Mouse (Mus musculus) adrenal gland, postnatal 25 days (tissue): ENCODE data around the gene Maz. TPM values are rescaled to one million over a fixed set of nuclear protein-coding genes. Genes with fewer than 3 reads are reported as not detected.

Source experiments
- microRNA-seq, 2 experiments: library from miRNA; unstranded; fragments of <30 nt; microRNA quantifications; one replicate each; pipeline ENCODE4 v1.2.0; 2021
- total RNA-seq: library from RNA; stranded (reverse); gene quantifications from 2 replicates; pipeline ENCODE4 v1.2.3, GENCODE M21; 2021

The Maz gene
- total RNA-seq, 1 experiment from 2014 or later: 171 TPM

Small RNAs within 50 kb of the gene (microRNA-seq; reads per million reads assigned to microRNA genes)
- gene Gm44343: 0 reads per million in 2 experiments

Other genes with a start within 250 kb of the Maz start
- 0.67 and 1.6 TPM in 2 replicates for gene Tbx6, start 245.6 kb downstream of the Maz start, total RNA-seq
- 91.5 and 101 TPM in 2 replicates for gene Ppp4c, start 234.5 kb downstream of the Maz start, total RNA-seq
- gene Fam57b, start 229.4 kb downstream of the Maz start, total RNA-seq: 17.2 and 17.3 TPM in 2 replicates
- gene 4930451I11Rik, start 195.4 kb downstream of the Maz start, total RNA-seq: not detected in 2 replicates
- 0.52 and 1.9 TPM in 2 replicates for gene Doc2a, start 179.6 kb downstream of the Maz start, total RNA-seq
- 23.2 and 39.1 TPM in 2 replicates for gene Hirip3, start 165.1 kb downstream of the Maz start, total RNA-seq
- 44.4 and 50.5 TPM in 2 replicates for gene Ino80e, start 164.7 kb downstream of the Maz start, total RNA-seq
- 82.8 and 89.5 TPM in 2 replicates for gene Taok2, start 142.3 kb downstream of the Maz start, total RNA-seq
- 21.7 and 34.5 TPM in 2 replicates for gene Tmem219, start 104.1 kb downstream of the Maz start, total RNA-seq
- 31.1 and 42.7 TPM in 2 replicates for gene Kctd13, start 98.2 kb downstream of the Maz start, total RNA-seq
- 1.6 and 2.5 TPM in 2 replicates for gene Asphd1, start 77.5 kb downstream of the Maz start, total RNA-seq
- gene Sez6l2, start 76.5 kb downstream of the Maz start, total RNA-seq: 91.1 and 128 TPM in 2 replicates
- 95.1 and 99.5 TPM in 2 replicates for gene Cdipt, start 51.1 kb downstream of the Maz start, total RNA-seq
- gene Cdiptos, start 50.9 kb downstream of the Maz start, total RNA-seq: 0.71 and 2.0 TPM in 2 replicates
- gene Mvp, start 12.4 kb downstream of the Maz start, total RNA-seq: 102 and 118 TPM in 2 replicates
- gene Pagr1b, start 10.6 kb downstream of the Maz start, total RNA-seq: 1.7 and 2.8 TPM in 2 replicates
- 13.4 and 28.2 TPM in 2 replicates for gene Pagr1a, start 9.7 kb downstream of the Maz start, total RNA-seq
- 31.0 and 44.0 TPM in 2 replicates for gene Gm42742, start 5.9 kb downstream of the Maz start, total RNA-seq
- 2.2 and 5.1 TPM in 2 replicates for gene Prrt2, start 5.8 kb downstream of the Maz start, total RNA-seq
- gene Kif22, start 15.4 kb upstream of the Maz start, total RNA-seq: 9.5 and 15.0 TPM in 2 replicates
- not detected in 2 replicates for gene Zg16, start 60.3 kb upstream of the Maz start, total RNA-seq
- 0.43 and 1.1 TPM in 2 replicates for gene AI467606, start 64.3 kb upstream of the Maz start, total RNA-seq
- 0.21 TPM in 1 of 2 replicates, not detected in the other for gene Qprt, start 95.2 kb upstream of the Maz start, total RNA-seq
- 0.55 and 1.0 TPM in 2 replicates for gene Spn, start 110.8 kb upstream of the Maz start, total RNA-seq
- gene Cd2bp2, start 169.0 kb upstream of the Maz start, total RNA-seq: 53.5 and 65.9 TPM in 2 replicates
- 51.9 and 53.1 TPM in 2 replicates for gene Tbc1d10b, start 181.4 kb upstream of the Maz start, total RNA-seq
- 4.1 and 4.4 TPM in 2 replicates for gene Mylpf, start 181.9 kb upstream of the Maz start, total RNA-seq
- gene Zfp553, start 206.0 kb upstream of the Maz start, total RNA-seq: 14.7 and 15.2 TPM in 2 replicates
- gene Sept1, start 206.1 kb upstream of the Maz start, total RNA-seq: 8.3 and 12.9 TPM in 2 replicates
- gene Zfp771, start 217.2 kb upstream of the Maz start, total RNA-seq: 26.9 and 36.0 TPM in 2 replicates
- 39.8 and 50.7 TPM in 2 replicates for gene Dctpp1, start 233.7 kb upstream of the Maz start, total RNA-seq
- 114 and 117 TPM in 2 replicates for gene Sephs2, start 247.0 kb upstream of the Maz start, total RNA-seq